Mouse (Mus musculus): ENCODE data around the gene Acbd6.

Acbd6 gene

GRCm38 (mm10) chr1:155650121-155650846, 92.4 kb downstream of the Acbd6 start:
- DNase-seq: peak; percentile 49 to 52

- no peak for DNase-seq
These were observed 97.0 kb downstream of the Acbd6 start for GRCm38 (mm10) chr1:155654961-155655360.

- DNase-seq: no peak
These were observed 98.4 kb downstream of the Acbd6 start for GRCm38 (mm10) chr1:155656321-155656720.

GRCm38 (mm10) chr1:155663994-155664393, 106.1 kb downstream of the Acbd6 start:
- no peak for DNase-seq

- no peak for DNase-seq
These were observed 117.7 kb downstream of the Acbd6 start for GRCm38 (mm10) chr1:155675570-155675969.

- peak; percentile 38 to 49 for DNase-seq
These were observed 123.3 kb downstream of the Acbd6 start for GRCm38 (mm10) chr1:155681116-155681799.

GRCm38 (mm10) chr1:155686816-155687215, 128.9 kb downstream of the Acbd6 start:
- peak; percentile 42 to 58 for DNase-seq

GRCm38 (mm10) chr1:155689141-155689540, 131.2 kb downstream of the Acbd6 start:
- DNase-seq: no peak

GRCm38 (mm10) chr1:155689558-155689957, 131.6 kb downstream of the Acbd6 start:
- no peak for DNase-seq

GRCm38 (mm10) chr1:155692230-155692629, 134.3 kb downstream of the Acbd6 start:
- no peak for DNase-seq

- no peak for DNase-seq
These were observed 135.1 kb downstream of the Acbd6 start for GRCm38 (mm10) chr1:155693026-155693425.

GRCm38 (mm10) chr1:155693443-155693842, 135.5 kb downstream of the Acbd6 start:
- no peak for DNase-seq

- peak; percentile 75 to 76 for DNase-seq
These were observed 140.6 kb downstream of the Acbd6 start for GRCm38 (mm10) chr1:155698373-155699159.

GRCm38 (mm10) chr1:155700886-155701285, 143.0 kb downstream of the Acbd6 start:
- peak in 1 of 2 experiments; percentile 31 for DNase-seq

GRCm38 (mm10) chr1:155703191-155703680, 145.3 kb downstream of the Acbd6 start:
- no peak for DNase-seq

- no peak for DNase-seq
These were observed 146.3 kb downstream of the Acbd6 start for GRCm38 (mm10) chr1:155704182-155704581.

GRCm38 (mm10) chr1:155713306-155713705, 155.4 kb downstream of the Acbd6 start:
- DNase-seq: peak in 1 of 2 experiments; percentile 30

- DNase-seq: no peak
These were observed 157.4 kb downstream of the Acbd6 start for GRCm38 (mm10) chr1:155715366-155715765.

GRCm38 (mm10) chr1:155717301-155717700, 159.4 kb downstream of the Acbd6 start:
- DNase-seq: no peak

- DNase-seq: no peak
These were observed 160.9 kb downstream of the Acbd6 start for GRCm38 (mm10) chr1:155718851-155719250.

- DNase-seq: no peak
These were observed 162.1 kb downstream of the Acbd6 start for GRCm38 (mm10) chr1:155720006-155720405.

GRCm38 (mm10) chr1:155721443-155721842, 163.5 kb downstream of the Acbd6 start:
- DNase-seq: peak; percentile 71 to 87

- no peak for DNase-seq
These were observed 164.3 kb downstream of the Acbd6 start for GRCm38 (mm10) chr1:155722185-155722584.

Data from cerebellum, postnatal 14 days (tissue).